Mouse (Mus musculus) limb, embryonic 13.5 days (tissue): ENCODE measurements around the gene Padi1. TPM values are rescaled to one million over a fixed set of nuclear protein-coding genes. Genes with fewer than 3 reads are reported as not detected.

Experiments used
- ATAC-seq: fragments of 200-750 bp; cut with Nextera tagmentation; 2 replicates; pipeline ENCODE4 v1.8.0; 2017; ENCODE audit warnings: low read depth, moderate number of reproducible peaks, moderate TSS enrichment; ENCODE audit not compliant: low FRiP score
- H3K27ac ChIP-seq: fragments of 300-500 bp; sonication (generic); 2 replicates; pipeline ENCODE4 v1.5.1; 2015; ENCODE audit warnings: inconsistent platforms, mild to moderate bottlenecking, moderate library complexity
- H3K27me3 ChIP-seq: fragments of 300-500 bp; sonication (generic); 2 replicates; pipeline ENCODE4 v1.6.1; 2015; ENCODE audit warnings: mild to moderate bottlenecking, inconsistent platforms
- H3K36me3 ChIP-seq: fragments of 300-500 bp; sonication (generic); 2 replicates; pipeline ENCODE4 v1.6.1; 2015; ENCODE audit warnings: inconsistent platforms, mild to moderate bottlenecking, moderate library complexity
- H3K4me1 ChIP-seq: fragments of 300-500 bp; sonication (generic); 2 replicates; pipeline ENCODE4 v1.6.1; 2015; ENCODE audit warnings: inconsistent platforms
- H3K4me2 ChIP-seq: fragments of 300-500 bp; sonication (generic); replicated peaks from 2 replicates; pipeline ENCODE4 v1.6.1; 2015; ENCODE audit warnings: inconsistent platforms, mild to moderate bottlenecking, moderate library complexity
- H3K4me3 ChIP-seq: fragments of 300-500 bp; sonication (generic); 2 replicates; pipeline ENCODE4 v1.5.1; 2015; ENCODE audit warnings: moderate library complexity, mild to moderate bottlenecking, inconsistent platforms
- H3K9ac ChIP-seq: fragments of 300-500 bp; sonication (generic); 2 replicates; pipeline ENCODE4 v1.6.1; 2015; ENCODE audit warnings: mild to moderate bottlenecking, inconsistent platforms
- H3K9me3 ChIP-seq: fragments of 300-500 bp; sonication (generic); 2 replicates; pipeline ENCODE4 v1.6.1; 2016; ENCODE audit warnings: inconsistent platforms
- WGBS: fragments of 180-500 bp; shearing (Covaris S2); methylation state at CpG from one replicate; pipeline ENCODE4 v1.1.7; 2015; 5-methylcytosine and 5-hydroxymethylcytosine counted together
- polyA plus RNA-seq: library from polyadenylated mRNA; unstranded; fragments of >200 nt; fragmentation: Nextera tagmentation; extraction: Ambion mirVana; gene quantifications from 2 replicates; pipeline ENCODE4 v1.2.1, GENCODE M21; 2015

The Padi1 gene
- polyA plus RNA-seq, 1 experiment from 2014 or later: 0.25 TPM

GRCm38 (mm10) chr4:140792584-140792983 lies 53.0 kb downstream of the Padi1 start:
- WGBS: 85% methylated on average over 7 of the region's 7 CpGs
- no peak overlapping the region for H3K4me2 ChIP-seq
- H3K36me3 ChIP-seq: no peaks in the 10 kb centered on the region
- ATAC-seq: no peak
- peaks cover 6% of the 10 kb centered on the region; the same call in 1 of the 2 replicates for H3K4me1 ChIP-seq
- H3K27me3 ChIP-seq: no peaks in the 10 kb centered on the region
- no peak overlapping the region for H3K27ac ChIP-seq
- H3K4me3 ChIP-seq: no peak overlapping the region
- H3K9me3 ChIP-seq: no peaks in the 10 kb centered on the region
- no peak overlapping the region for H3K9ac ChIP-seq

- no peak overlapping the region for H3K4me2 ChIP-seq
- H3K9me3 ChIP-seq: no peaks in the 10 kb centered on the region
- WGBS: 85% methylated on average over 16 of the region's 16 CpGs
- H3K9ac ChIP-seq: no peak overlapping the region
- H3K27ac ChIP-seq: no peak overlapping the region
- no peak for ATAC-seq
- no peak overlapping the region for H3K4me3 ChIP-seq
- no peaks in the 10 kb centered on the region for H3K27me3 ChIP-seq
- H3K4me1 ChIP-seq: peaks cover 6% of the 10 kb centered on the region; the same call in 1 of the 2 replicates
- H3K36me3 ChIP-seq: no peaks in the 10 kb centered on the region
Measured at GRCm38 (mm10) chr4:140791071-140791470, 54.5 kb downstream of the Padi1 start.

GRCm38 (mm10) chr4:140789983-140790382 lies 55.6 kb downstream of the Padi1 start:
- Histone ChIP-seq H3K27me3 (no peaks in the 10 kb centered on the region), H3K4me3 (no peak overlapping the region), H3K9me3 (no peaks in the 10 kb centered on the region), H3K36me3 (no peaks in the 10 kb centered on the region), H3K9ac (no peak overlapping the region), H3K4me1 (peaks cover 6% of the 10 kb centered on the region; the same call in 1 of the 2 replicates), H3K4me2 (no peak overlapping the region), H3K27ac (no peak overlapping the region)
- 86% methylated on average over 4 of the region's 4 CpGs for WGBS
- ATAC-seq: no peak

- 42% methylated on average over 6 of the region's 6 CpGs for WGBS
- H3K4me2 ChIP-seq: no peak overlapping the region
- no peak overlapping the region for H3K27ac ChIP-seq
- ATAC-seq: no peak
- H3K36me3 ChIP-seq: no peaks in the 10 kb centered on the region
- H3K9ac ChIP-seq: no peak overlapping the region
- no peaks in the 10 kb centered on the region for H3K27me3 ChIP-seq
- H3K4me3 ChIP-seq: no peak overlapping the region
- no peaks in the 10 kb centered on the region for H3K9me3 ChIP-seq
- peaks cover 6% of the 10 kb centered on the region; the same call in 1 of the 2 replicates for H3K4me1 ChIP-seq
Measured at GRCm38 (mm10) chr4:140788983-140789382, 56.6 kb downstream of the Padi1 start.

- Histone ChIP-seq H3K9ac (no peak overlapping the region), H3K4me3 (no peak overlapping the region), H3K27me3 (no peaks in the 10 kb centered on the region), H3K4me1 (peaks cover 6% of the 10 kb centered on the region; the same call in 1 of the 2 replicates), H3K36me3 (no peaks in the 10 kb centered on the region), H3K4me2 (no peak overlapping the region), H3K27ac (no peak overlapping the region), H3K9me3 (no peaks in the 10 kb centered on the region)
- WGBS: 77% methylated on average over 6 of the region's 6 CpGs
- ATAC-seq: no peak
Measured at GRCm38 (mm10) chr4:140788264-140788663, 57.3 kb downstream of the Padi1 start.

- Histone ChIP-seq H3K36me3 (no peaks in the 10 kb centered on the region), H3K9me3 (no peaks in the 10 kb centered on the region), H3K4me3 (no peak overlapping the region), H3K4me1 (peaks cover 6% of the 10 kb centered on the region; the same call in 1 of the 2 replicates), H3K9ac (no peak overlapping the region), H3K27ac (no peak overlapping the region), H3K27me3 (no peaks in the 10 kb centered on the region), H3K4me2 (no peak overlapping the region)
- no peak for ATAC-seq
- WGBS: 67% methylated on average over 3 of the region's 4 CpGs
Measured at GRCm38 (mm10) chr4:140787414-140787813, 58.2 kb downstream of the Padi1 start.

GRCm38 (mm10) chr4:140785217-140785616 lies 60.4 kb downstream of the Padi1 start:
- H3K9me3 ChIP-seq: 0 out of 2 replicates have a peak, but pooled peaks cover 2% of the 10 kb centered on the region
- H3K27me3 ChIP-seq: no peaks in the 10 kb centered on the region
- H3K27ac ChIP-seq: no peak overlapping the region
- H3K9ac ChIP-seq: no peak overlapping the region
- H3K4me1 ChIP-seq: peaks cover 5% of the 10 kb centered on the region; the same call in 1 of the 2 replicates
- WGBS: 79% methylated on average over 5 of the region's 5 CpGs
- no peaks in the 10 kb centered on the region for H3K36me3 ChIP-seq
- no peak overlapping the region for H3K4me2 ChIP-seq
- H3K4me3 ChIP-seq: no peak overlapping the region
- no peak for ATAC-seq

- no peak for ATAC-seq
- 93% methylated on average over 9 of the region's 9 CpGs for WGBS
Measured at GRCm38 (mm10) chr4:140784292-140784945, 61.2 kb downstream of the Padi1 start.

GRCm38 (mm10) chr4:140782821-140783220 lies 62.8 kb downstream of the Padi1 start:
- WGBS: 87% methylated on average over 9 of the region's 9 CpGs
- Histone ChIP-seq H3K9ac (no peak overlapping the region), H3K4me2 (no peak overlapping the region), H3K9me3 (0 out of 2 replicates have a peak, but pooled peaks cover 2% of the 10 kb centered on the region), H3K4me3 (no peak overlapping the region), H3K27ac (no peak overlapping the region), H3K4me1 (no peaks in the 10 kb centered on the region), H3K27me3 (no peaks in the 10 kb centered on the region), H3K36me3 (no peaks in the 10 kb centered on the region)
- ATAC-seq: no peak

More at GRCm38 (mm10) chr4:140784292-140784945, 61.2 kb downstream of the Padi1 start:
- Histone ChIP-seq H3K4me1 (no peaks in the 10 kb centered on the region), H3K36me3 (no peaks in the 10 kb centered on the region), H3K4me3 (no peak overlapping the region), H3K27ac (no peak overlapping the region), H3K27me3 (no peaks in the 10 kb centered on the region), H3K9ac (no peak overlapping the region), H3K9me3 (0 out of 2 replicates have a peak, but pooled peaks cover 2% of the 10 kb centered on the region), H3K4me2 (no peak overlapping the region)

- H3K27me3 ChIP-seq: no peaks in the 10 kb centered on the region
- no peak overlapping the region for H3K27ac ChIP-seq
- no peak overlapping the region for H3K9ac ChIP-seq
- no peak overlapping the region for H3K4me3 ChIP-seq
- no peaks in the 10 kb centered on the region for H3K4me1 ChIP-seq
- no peaks in the 10 kb centered on the region for H3K36me3 ChIP-seq
- H3K9me3 ChIP-seq: 0 out of 2 replicates have a peak, but pooled peaks cover 2% of the 10 kb centered on the region
- ATAC-seq: 0 out of 2 replicates have a peak, but pooled peaks have one; percentile 24
- 76% methylated on average over 14 of the region's 14 CpGs for WGBS
- H3K4me2 ChIP-seq: no peak overlapping the region
Measured at GRCm38 (mm10) chr4:140780507-140780906, 65.1 kb downstream of the Padi1 start.

- Histone ChIP-seq H3K27ac (no peak overlapping the region), H3K4me3 (no peak overlapping the region), H3K9ac (no peak overlapping the region), H3K4me2 (no peak overlapping the region), H3K27me3 (no peaks in the 10 kb centered on the region), H3K9me3 (0 out of 2 replicates have a peak, but pooled peaks cover 2% of the 10 kb centered on the region), H3K4me1 (no peaks in the 10 kb centered on the region), H3K36me3 (no peaks in the 10 kb centered on the region)
- 55% methylated on average over 19 of the region's 19 CpGs for WGBS
- peak; percentile 42 for ATAC-seq
Measured at GRCm38 (mm10) chr4:140779803-140780397, 65.7 kb downstream of the Padi1 start.

- H3K9me3 ChIP-seq: 0 out of 2 replicates have a peak, but pooled peaks cover 2% of the 10 kb centered on the region
- no peaks in the 10 kb centered on the region for H3K27me3 ChIP-seq
- no peak overlapping the region for H3K27ac ChIP-seq
- H3K36me3 ChIP-seq: no peaks in the 10 kb centered on the region
- WGBS: 70% methylated on average over 13 of the region's 13 CpGs
- no peak overlapping the region for H3K9ac ChIP-seq
- no peak overlapping the region for H3K4me3 ChIP-seq
- ATAC-seq: no peak
- no peak overlapping the region for H3K4me2 ChIP-seq
- 0 out of 2 replicates have a peak, but pooled peaks cover 2% of the 10 kb centered on the region for H3K4me1 ChIP-seq
Measured at GRCm38 (mm10) chr4:140776623-140777022, 69.0 kb downstream of the Padi1 start.
